Mouse (Mus musculus): Measurements from ENCODE around the gene Prkag2.

Gene Prkag2

GRCm38 (mm10) chr5:25100516-25101125 is at the start of gene Prkag2:
Gene Prkag2, minus strand, starts transcription at chr5:25100642.
- peak; percentile 65 for DNase-seq

GRCm38 (mm10) chr5:25149331-25149965 is 49.0 kb upstream of the Prkag2 start:
- DNase-seq, result no peak

GRCm38 (mm10) chr5:25146705-25147104 is 46.3 kb upstream of the Prkag2 start:
- no peak for DNase-seq

- DNase-seq, result no peak
Observed at GRCm38 (mm10) chr5:25127865-25128264, 27.4 kb upstream of the Prkag2 start.

- DNase-seq, result no peak
Observed at GRCm38 (mm10) chr5:25125884-25126560, 25.6 kb upstream of the Prkag2 start.

GRCm38 (mm10) chr5:25122534-25122933 is 22.1 kb upstream of the Prkag2 start:
- DNase-seq, result no peak

GRCm38 (mm10) chr5:25119148-25119547 is 18.7 kb upstream of the Prkag2 start:
- DNase-seq, result no peak

- no peak for DNase-seq
Observed at GRCm38 (mm10) chr5:25115997-25116396, 15.6 kb upstream of the Prkag2 start.

GRCm38 (mm10) chr5:25115216-25115615 is 14.8 kb upstream of the Prkag2 start:
- no peak for DNase-seq

- DNase-seq, result no peak
Observed at GRCm38 (mm10) chr5:25114110-25114509, 13.7 kb upstream of the Prkag2 start.

- no peak for DNase-seq
Observed at GRCm38 (mm10) chr5:25110314-25110713, 9.9 kb upstream of the Prkag2 start.

- DNase-seq, result no peak
Observed at GRCm38 (mm10) chr5:25105748-25106147, 5.3 kb upstream of the Prkag2 start.

GRCm38 (mm10) chr5:25101126-25101523 is 683 bp upstream of the Prkag2 start:
- no peak for DNase-seq

GRCm38 (mm10) chr5:25100157-25100515 is 306 bp downstream of the Prkag2 start:
- DNase-seq, result no peak

GRCm38 (mm10) chr5:25099367-25100156 is 880 bp downstream of the Prkag2 start:
- DNase-seq, result peak; percentile 61

- DNase-seq, result no peak
Observed at GRCm38 (mm10) chr5:25097891-25098290, 2.6 kb downstream of the Prkag2 start.

GRCm38 (mm10) chr5:25096431-25096830 is 4.0 kb downstream of the Prkag2 start:
- no peak for DNase-seq

- DNase-seq, result no peak
Observed at GRCm38 (mm10) chr5:25092630-25093245, 7.7 kb downstream of the Prkag2 start.

- DNase-seq, result no peak
Observed at GRCm38 (mm10) chr5:25089258-25089972, 11.0 kb downstream of the Prkag2 start.

GRCm38 (mm10) chr5:25088633-25089032 is 11.8 kb downstream of the Prkag2 start:
- DNase-seq, result no peak

- DNase-seq, result no peak
Observed at GRCm38 (mm10) chr5:25088111-25088510, 12.3 kb downstream of the Prkag2 start.

GRCm38 (mm10) chr5:25087064-25087463 is 13.4 kb downstream of the Prkag2 start:
- no peak for DNase-seq

Data from retina, postnatal 1 day (tissue).